In genomic region chr7:127588011-127588871, GRCm38 (mm10) we compare ENCODE assay signal across 8 mouse cellular contexts. TPM values are rescaled to one million over a fixed set of nuclear protein-coding genes. Genes with fewer than 3 reads are reported as not detected.
A peak's percentile ranks its signal among the peaks of the same experiment; 100 is the strongest.
DNase-seq lines count a peak whose midpoint lies in the region; ATAC-seq lines count a peak whose summit lies in the region.

Gene Ccdc189, minus strand, starts transcription at chr7:127588595.
Gene Rnf40, plus strand, starts transcription at chr7:127588767.

- peaks cover 16% of the 10 kb centered on the region for H3K4me1 ChIP-seq in lung, embryonic 16.5 days (replicated peaks; ENCODE audit: control insufficient read depth, insufficient read depth, low read length)

- under 1% methylated on average over 50 of the region's 50 CpGs for WGBS in lung, embryonic 16.5 days

- ATAC-seq in hematopoietic stem cell, adult 5-6 weeks (replicated peaks in 1 of 2; ENCODE audit: insufficient read depth in 1 of 2, low FRiP score in 2 of 2, low TSS enrichment in 1 of 2, low read depth in 1 of 2, poor library complexity in 2 of 2, severe bottlenecking in 2 of 2), result peak; percentile 93 to 94
- ATAC-seq in lung, embryonic 16.5 days (ENCODE audit: low read depth), result peak; percentile 98

- DNase-seq in MEL-GATA-1-ER (ENCODE audit: extremely low read depth, low read depth), result peak; percentile 99
- peak; percentile 85 for DNase-seq in cerebellum, adult 8-10 months
- DNase-seq in forelimb bud, embryonic 11.5 days (ENCODE audit: low read depth, low spot score), result peak; percentile 98
- DNase-seq in layer of hippocampus, adult 9-10 months (ENCODE audit: low spot score), result peak; percentile 95
- DNase-seq in ovary, postnatal 10 days (ENCODE audit: low spot score), result peak; percentile 85
- DNase-seq in thymus, postnatal 10 days (ENCODE audit: low spot score in 2 of 2), result peak; percentile 78 to 89

- H3K27me3 ChIP-seq in lung, embryonic 16.5 days (ENCODE audit: control insufficient read depth, insufficient read depth, low read depth, low read length), result no peaks in the 10 kb centered on the region

- H3K4me3 ChIP-seq in lung, embryonic 16.5 days (ENCODE audit: low read length), result peak within 1 kb of the TSS; percentile 93

- H3K36me3 ChIP-seq in lung, embryonic 16.5 days (ENCODE audit: control insufficient read depth, insufficient read depth, low read length), result peaks cover 32% of the 10 kb centered on the region

- H3K27ac ChIP-seq in lung, embryonic 16.5 days (ENCODE audit: low read length), result peak within 1 kb of the TSS; percentile 76

- H3K4me2 ChIP-seq in lung, embryonic 16.5 days (ENCODE audit: low read depth, low read length), result peak within 1 kb of the TSS; percentile 82

- H3K9me3 ChIP-seq in lung, embryonic 16.5 days (ENCODE audit: control insufficient read depth, low read length), result no peaks in the 10 kb centered on the region

- peak within 1 kb of the TSS; percentile 95 for H3K9ac ChIP-seq in lung, embryonic 16.5 days (ENCODE audit: low read length)

RNA-seq across cellular contexts. Expression of gene Ccdc189, which starts in this region (rescaled TPM):
- total RNA-seq in hematopoietic stem cell, adult 5-6 weeks (2017), result 3.6 and 8.4 TPM in 2 replicates
- polyA plus RNA-seq in lung, embryonic 16.5 days (2015; fragmentation: Nextera tagmentation; extraction: Ambion mirVana), result 23.6 and 23.7 TPM in 2 replicates

RNA-seq across cellular contexts. Expression of gene Rnf40, which starts in this region (rescaled TPM):
- 52.4 and 54.8 TPM in 2 replicates for total RNA-seq in hematopoietic stem cell, adult 5-6 weeks (2017)
- polyA plus RNA-seq in lung, embryonic 16.5 days (2015; fragmentation: Nextera tagmentation; extraction: Ambion mirVana), result 47.6 and 51.1 TPM in 2 replicates

Comparison
In these comparisons a context has a peak if more than half of its experiments do, and no peak if none do; other contexts are left out.
1. Peak in every context shown above with its lines: DNase-seq, ATAC-seq, H3K4me3 ChIP-seq and H3K27ac ChIP-seq.